Mouse (Mus musculus) frontal cortex, postnatal 14 days (tissue): ENCODE data around the gene AW549877.

Experiments used
- DNase-seq, 2 experiments: peaks; one replicate each; pipeline ENCODE4 v3.0.0; 2022; ENCODE audit warnings: low spot score in 2 of 2

Gene AW549877

GRCm38 (mm10) chr15:3995448-3996266, at the start of gene AW549877:
AW549877 (minus strand) TSS chr15:3995744.
- peak; percentile 94 to 98 for DNase-seq

DNA sequence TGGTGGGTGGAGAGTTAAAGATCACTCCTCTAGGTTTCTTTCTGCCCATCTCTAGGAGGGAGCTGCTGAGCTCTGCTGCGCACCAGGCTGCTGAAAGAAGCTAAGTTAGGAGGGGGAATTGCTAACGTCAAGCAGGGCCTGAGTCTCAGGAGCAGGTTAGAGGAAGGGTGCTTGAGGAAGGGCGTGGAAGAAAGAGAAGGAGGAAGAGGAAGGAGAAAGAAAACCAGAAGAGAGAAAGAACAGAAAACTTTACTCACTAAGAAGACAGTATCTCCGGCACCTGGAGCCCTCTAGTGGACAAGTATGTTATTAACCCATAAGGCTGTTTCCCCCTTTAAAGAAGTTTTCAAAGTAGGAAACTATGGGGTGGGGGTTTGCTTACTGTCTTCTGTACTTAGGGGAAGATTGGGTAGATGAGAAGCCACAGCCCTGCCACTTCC, 47.5 kb upstream of the AW549877 start:
- no peak for DNase-seq

GRCm38 (mm10) chr15:4042423-4042822, 46.9 kb upstream of the AW549877 start:
- DNase-seq: no peak

- no peak for DNase-seq
Measured at GRCm38 (mm10) chr15:4033168-4034004, 37.8 kb upstream of the AW549877 start.

GRCm38 (mm10) chr15:4028960-4029359, 33.4 kb upstream of the AW549877 start:
- DNase-seq: no peak

DNA sequence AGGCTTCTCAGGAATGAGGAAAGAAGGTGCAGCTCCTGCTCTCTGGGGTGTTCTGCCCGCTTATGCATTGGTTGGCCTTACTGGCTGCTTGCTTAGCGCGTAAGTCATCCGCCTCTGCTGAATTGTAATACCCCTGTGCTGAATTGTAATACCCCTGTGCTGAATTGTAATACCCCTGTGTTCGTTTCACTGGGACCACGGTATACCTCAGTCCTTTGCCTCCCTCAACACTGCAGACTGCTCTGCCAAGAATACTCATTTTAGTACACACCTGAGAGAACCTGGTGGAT, 32.8 kb upstream of the AW549877 start:
- DNase-seq: no peak

- no peak for DNase-seq
Measured at GRCm38 (mm10) chr15:4027671-4028410, 32.3 kb upstream of the AW549877 start.

GRCm38 (mm10) chr15:4026831-4027584, 31.5 kb upstream of the AW549877 start:
- DNase-seq: peak; percentile 73 to 79

DNA sequence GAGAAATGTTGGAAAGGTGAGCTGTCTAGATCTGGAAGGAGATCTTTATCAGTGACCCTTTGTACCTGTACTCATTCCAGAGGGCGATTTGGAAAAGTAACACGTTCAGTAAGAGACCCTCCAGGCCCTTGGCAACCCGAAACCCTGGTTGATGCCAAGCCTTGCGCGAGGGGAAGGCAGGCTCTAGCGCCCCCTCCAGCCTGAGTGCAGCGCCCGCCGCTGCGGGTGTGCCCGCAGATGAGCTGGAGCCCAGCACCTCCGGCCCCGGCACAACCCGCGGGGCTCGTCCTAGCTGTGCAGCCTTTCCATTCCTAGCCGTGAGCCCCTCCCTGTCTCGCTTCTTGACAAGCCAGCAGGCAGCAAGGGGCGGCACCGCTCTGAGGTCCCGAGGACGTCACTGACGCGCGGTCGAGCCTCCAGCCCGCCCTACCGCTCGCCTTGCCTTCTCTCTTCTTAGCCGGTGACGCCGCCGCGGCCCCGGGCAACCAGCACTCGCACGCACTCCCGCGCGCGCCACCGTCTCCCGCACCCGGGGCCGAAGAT, 30.8 kb upstream of the AW549877 start, which contains the start of gene Oxct1:
Gene Oxct1, plus strand, starts transcription at position 153 of the 543 bp plus-strand sequence.
- peak; percentile 90 for DNase-seq

- no peak for DNase-seq
Measured at GRCm38 (mm10) chr15:4025508-4025904, 30.0 kb upstream of the AW549877 start.

DNA sequence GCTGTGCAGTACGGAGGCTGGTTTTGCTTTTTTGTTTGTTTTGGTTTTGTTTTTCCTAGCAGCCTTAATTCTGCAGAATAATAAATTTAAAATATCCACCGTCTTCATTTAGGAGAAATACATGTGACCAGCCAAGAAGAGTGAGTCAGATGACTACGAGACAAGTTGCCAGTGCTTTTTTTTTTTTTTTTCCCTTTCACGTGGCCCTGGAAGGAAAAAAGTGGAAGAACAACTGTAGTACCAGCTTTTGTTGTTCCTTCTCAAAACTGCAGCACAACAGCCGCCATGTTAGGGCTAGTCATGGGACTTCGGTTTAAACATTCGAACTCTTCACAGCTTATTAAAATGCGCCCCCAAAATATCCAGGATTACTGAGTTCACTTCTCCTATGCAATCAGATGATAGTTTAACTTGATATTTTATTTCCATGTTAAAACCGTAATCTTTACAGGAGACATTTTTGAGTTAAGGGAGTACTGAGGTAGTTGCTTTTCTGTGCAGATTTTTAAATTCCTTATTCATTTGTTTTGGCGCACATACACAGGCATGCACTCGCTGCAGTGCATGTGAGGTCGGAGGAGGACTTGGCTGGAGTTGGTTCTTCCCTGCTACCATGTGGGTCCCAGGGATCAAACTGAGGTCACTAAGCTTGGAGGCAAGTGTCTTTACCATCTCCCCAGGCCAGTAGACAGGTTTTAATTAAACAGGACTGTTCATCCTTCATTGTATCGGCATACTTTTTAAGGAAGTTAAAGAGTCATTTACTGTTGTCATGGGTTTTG, 29.4 kb upstream of the AW549877 start:
- no peak for DNase-seq

DNA sequence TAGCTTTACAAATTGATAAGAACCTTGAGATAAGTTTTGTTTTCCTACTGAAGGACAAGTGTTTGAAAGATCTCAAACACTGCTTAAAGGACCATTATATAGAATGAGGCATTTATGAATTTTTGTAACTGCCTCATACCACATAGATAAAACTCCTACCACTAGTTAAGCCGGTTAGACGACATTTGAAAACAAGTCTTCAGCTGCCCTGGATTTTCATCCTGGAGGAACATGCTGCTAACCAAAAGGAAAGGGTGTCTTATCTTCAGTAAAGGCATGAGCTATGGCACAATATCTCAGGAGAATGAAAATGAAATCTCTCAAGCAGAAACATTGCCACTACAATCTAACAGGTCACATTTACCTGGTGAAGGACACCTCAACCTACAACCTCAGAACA, 28.2 kb upstream of the AW549877 start:
- no peak for DNase-seq

DNA sequence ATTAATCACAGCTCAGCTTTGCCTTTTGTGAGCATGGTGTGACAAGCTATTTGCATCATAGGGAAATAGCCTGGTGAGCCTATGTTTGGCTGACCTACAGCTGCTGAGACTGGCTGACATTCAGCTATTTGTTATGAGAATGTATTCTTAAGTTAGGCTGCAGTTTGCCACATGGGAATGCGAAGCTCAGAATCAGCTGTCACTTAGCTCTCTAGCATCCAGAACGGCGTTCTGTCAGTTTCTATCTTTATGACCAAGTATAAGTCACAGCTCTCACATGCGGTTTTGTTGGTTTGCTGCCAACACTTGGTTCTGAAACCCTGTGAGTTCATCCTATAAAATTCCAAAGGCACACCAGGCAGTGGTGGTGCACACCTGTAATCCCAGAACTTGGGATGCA, 25.2 kb upstream of the AW549877 start:
- DNase-seq: no peak

DNA sequence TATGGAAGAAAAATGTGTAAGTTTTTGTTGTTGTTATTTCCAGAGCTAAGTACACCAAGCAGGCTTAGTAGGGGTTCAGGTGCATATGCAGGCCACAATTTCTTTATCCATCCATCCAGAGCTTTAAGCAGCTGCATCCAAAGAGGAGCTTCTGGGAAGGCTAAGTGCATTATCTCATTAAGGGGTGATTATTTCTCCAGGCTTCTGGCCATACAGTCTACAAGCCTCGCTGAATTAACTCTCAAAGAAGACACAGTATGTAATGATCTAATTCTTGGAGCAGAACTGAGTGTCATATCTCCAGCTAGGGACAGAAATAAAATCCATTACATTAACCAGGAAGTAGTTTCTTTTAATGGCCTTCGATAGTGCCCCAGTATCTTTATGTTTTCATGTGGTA, 18.3 kb upstream of the AW549877 start:
- DNase-seq: no peak

GRCm38 (mm10) chr15:4000536-4000935, 5.0 kb upstream of the AW549877 start:
- DNase-seq: no peak

DNA sequence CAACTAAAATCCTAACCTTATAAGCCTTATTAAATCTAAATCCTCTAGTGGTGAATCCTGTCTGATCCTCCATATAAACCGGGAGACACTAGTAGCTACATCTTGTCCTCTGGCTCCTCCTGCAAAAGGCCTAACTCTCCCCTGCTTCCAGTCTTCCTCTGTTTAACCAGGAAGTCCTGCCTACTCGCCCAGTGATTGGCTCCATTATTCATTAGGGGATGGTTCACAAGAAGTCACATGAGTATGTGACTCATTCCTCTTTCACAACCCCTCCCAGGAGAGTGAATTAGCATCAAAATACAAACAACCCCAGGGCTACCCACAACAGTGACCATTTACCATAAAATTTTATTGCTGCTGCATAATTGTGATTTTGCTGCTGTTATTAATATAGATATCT, 3.6 kb upstream of the AW549877 start:
- DNase-seq: no peak

DNA sequence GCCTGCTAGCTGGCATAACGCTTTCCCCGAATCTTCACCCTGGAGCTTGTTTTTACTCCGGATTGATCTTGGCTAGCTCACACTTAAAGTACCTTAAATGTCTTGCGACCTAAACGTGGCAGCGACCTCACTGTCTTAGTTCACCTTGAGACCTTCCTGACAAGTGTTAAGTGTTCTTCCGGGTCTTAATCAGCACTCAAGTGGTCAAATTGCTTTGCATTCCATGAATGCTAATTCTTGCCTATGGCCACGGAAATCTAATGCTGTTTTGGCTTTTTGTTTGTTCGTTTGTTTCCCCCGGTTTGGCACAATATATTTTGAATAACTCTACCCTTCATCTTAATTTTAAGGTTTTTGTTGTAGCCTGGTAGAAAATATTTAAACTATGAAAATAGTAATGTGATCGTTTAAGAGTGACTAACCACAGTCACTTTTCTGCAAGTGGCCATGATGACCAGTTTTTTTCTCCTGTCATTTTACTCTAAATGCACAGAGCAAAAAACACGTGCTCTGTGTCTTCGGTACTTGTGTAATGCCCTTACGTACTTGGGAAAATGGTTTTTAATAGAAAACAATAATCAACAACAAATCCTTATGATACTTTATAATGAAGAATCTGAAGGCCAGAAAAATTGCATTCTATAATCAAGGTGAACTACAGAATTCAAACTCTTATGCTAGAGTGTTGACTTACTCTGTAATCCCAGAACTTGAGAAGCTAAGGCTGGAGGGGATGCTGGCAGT, 895 bp upstream of the AW549877 start:
- no peak for DNase-seq

GRCm38 (mm10) chr15:3994852-3995447, 594 bp downstream of the AW549877 start:
- no peak for DNase-seq

- DNase-seq: no peak
Measured at GRCm38 (mm10) chr15:3987981-3988380, 7.6 kb downstream of the AW549877 start.
